Mouse (Mus musculus): ENCODE measurements around the gene Osbpl9. TPM values are rescaled to one million over a fixed set of nuclear protein-coding genes. Genes with fewer than 3 reads are reported as not detected.

The Osbpl9 gene
- total and polyA plus RNA-seq, 3 experiments: 91.6 to 102 (median 92.3) TPM

GRCm38 (mm10) chr4:109078941-109079340 is 123.1 kb downstream of the Osbpl9 start:
- peaks cover 6% of the 10 kb centered on the region for H3K4me1 ChIP-seq (ENCODE audit: control insufficient read depth, insufficient read depth, low read length)
- peaks cover 14% of the 10 kb centered on the region for H3K36me3 ChIP-seq (ENCODE audit: control insufficient read depth, insufficient read depth, low read length)
- no peaks in the 10 kb centered on the region; the same call in 1 of the 2 replicates for H3K79me2 ChIP-seq (replicated peaks; ENCODE audit: control insufficient read depth, insufficient read depth, low read length)
- no peak for DNase-seq
- H3K9ac ChIP-seq (ENCODE audit: low read depth, low read length): no peak overlapping the region
- H3K27ac ChIP-seq: no peak overlapping the region
- no peaks in the 10 kb centered on the region for H3K27me3 ChIP-seq (ENCODE audit: control insufficient read depth, insufficient read depth, low read length)
- WGBS: 91% methylated on average over 7 of the region's 7 CpGs
- no peak overlapping the region for H3K4me3 ChIP-seq
- TF ChIP-seq CTCF (IDR thresholded peaks at IDR 0.05) (no peak), EP300 (IDR thresholded peaks at IDR 0.05; ENCODE audit: insufficient read depth, low read depth, low read length) (no peak), POLR2A (IDR thresholded peaks at IDR 0.05; ENCODE audit: insufficient read depth, low read depth, low read length) (no peak)
- intact Hi-C loops (cut with DNase I): loop anchor here (5.0 kb wide), 1 partner anchor 88 kb away; no protein-coding TSS in a partner anchor

GRCm38 (mm10) chr4:109073296-109073695 is 128.8 kb downstream of the Osbpl9 start:
- WGBS: 80% methylated on average over 3 of the region's 3 CpGs
- no peak for TF ChIP-seq POLR2A (IDR thresholded peaks at IDR 0.05; ENCODE audit: insufficient read depth, low read depth, low read length)
- H3K4me1 ChIP-seq (ENCODE audit: control insufficient read depth, insufficient read depth, low read length): no peaks in the 10 kb centered on the region
- H3K27ac ChIP-seq: no peak overlapping the region
- H3K79me2 ChIP-seq (replicated peaks; ENCODE audit: control insufficient read depth, insufficient read depth, low read length): no peaks in the 10 kb centered on the region; the same call in 1 of the 2 replicates
- H3K27me3 ChIP-seq (ENCODE audit: control insufficient read depth, insufficient read depth, low read length): no peaks in the 10 kb centered on the region
- DNase-seq: no peak
- no peak overlapping the region for H3K4me3 ChIP-seq
- intact Hi-C loops (cut with DNase I): no loop called here
- peaks cover 7% of the 10 kb centered on the region for H3K36me3 ChIP-seq (ENCODE audit: control insufficient read depth, insufficient read depth, low read length)
- no peak overlapping the region for H3K9ac ChIP-seq (ENCODE audit: low read depth, low read length)

GRCm38 (mm10) chr4:109072891-109073290 is 129.2 kb downstream of the Osbpl9 start:
- peaks cover 7% of the 10 kb centered on the region for H3K36me3 ChIP-seq (ENCODE audit: control insufficient read depth, insufficient read depth, low read length)
- intact Hi-C loops (cut with DNase I): no loop called here

GRCm38 (mm10) chr4:109065714-109066113 is 136.4 kb downstream of the Osbpl9 start:
- Histone ChIP-seq H3K27me3 (ENCODE audit: control insufficient read depth, insufficient read depth, low read length) (no peaks in the 10 kb centered on the region), H3K4me1 (ENCODE audit: control insufficient read depth, insufficient read depth, low read length) (no peaks in the 10 kb centered on the region), H3K9ac (ENCODE audit: low read depth, low read length) (no peak overlapping the region), H3K36me3 (ENCODE audit: control insufficient read depth, insufficient read depth, low read length) (no peaks in the 10 kb centered on the region; the same call in 1 of the 2 replicates), H3K79me2 (replicated peaks; ENCODE audit: control insufficient read depth, insufficient read depth, low read length) (no peaks in the 10 kb centered on the region), H3K27ac (no peak overlapping the region), H3K4me3 (no peak overlapping the region)
- intact Hi-C loops (cut with DNase I): no loop called here
- 90% methylated on average over 5 of the region's 5 CpGs for WGBS
- no peak for DNase-seq
- TF ChIP-seq CTCF (IDR thresholded peaks at IDR 0.05) (no peak), EP300 (IDR thresholded peaks at IDR 0.05; ENCODE audit: insufficient read depth, low read depth, low read length) (no peak), POLR2A (IDR thresholded peaks at IDR 0.05; ENCODE audit: insufficient read depth, low read depth, low read length) (no peak)

More at GRCm38 (mm10) chr4:109072891-109073290, 129.2 kb downstream of the Osbpl9 start:
- no peaks in the 10 kb centered on the region; the same call in 1 of the 2 replicates for H3K79me2 ChIP-seq (replicated peaks; ENCODE audit: control insufficient read depth, insufficient read depth, low read length)
- TF ChIP-seq CTCF (IDR thresholded peaks at IDR 0.05): no peak
- no peak for TF ChIP-seq POLR2A (IDR thresholded peaks at IDR 0.05; ENCODE audit: insufficient read depth, low read depth, low read length)
- TF ChIP-seq EP300 (IDR thresholded peaks at IDR 0.05; ENCODE audit: insufficient read depth, low read depth, low read length): no peak
- H3K4me1 ChIP-seq (ENCODE audit: control insufficient read depth, insufficient read depth, low read length): no peaks in the 10 kb centered on the region
- H3K4me3 ChIP-seq: no peak overlapping the region
- H3K27ac ChIP-seq: no peak overlapping the region
- no peaks in the 10 kb centered on the region for H3K27me3 ChIP-seq (ENCODE audit: control insufficient read depth, insufficient read depth, low read length)
- 72% methylated on average over 6 of the region's 6 CpGs for WGBS
- no peak for DNase-seq
- no peak overlapping the region for H3K9ac ChIP-seq (ENCODE audit: low read depth, low read length)

GRCm38 (mm10) chr4:109064941-109065340 is 137.1 kb downstream of the Osbpl9 start:
- DNase-seq: no peak
- TF ChIP-seq EP300 (IDR thresholded peaks at IDR 0.05; ENCODE audit: insufficient read depth, low read depth, low read length) (no peak), CTCF (IDR thresholded peaks at IDR 0.05) (no peak), POLR2A (IDR thresholded peaks at IDR 0.05; ENCODE audit: insufficient read depth, low read depth, low read length) (no peak)
- Histone ChIP-seq H3K9ac (ENCODE audit: low read depth, low read length) (no peak overlapping the region), H3K27me3 (ENCODE audit: control insufficient read depth, insufficient read depth, low read length) (no peaks in the 10 kb centered on the region), H3K4me3 (no peak overlapping the region), H3K27ac (no peak overlapping the region), H3K4me1 (ENCODE audit: control insufficient read depth, insufficient read depth, low read length) (no peaks in the 10 kb centered on the region), H3K79me2 (replicated peaks; ENCODE audit: control insufficient read depth, insufficient read depth, low read length) (no peaks in the 10 kb centered on the region), H3K36me3 (ENCODE audit: control insufficient read depth, insufficient read depth, low read length) (no peaks in the 10 kb centered on the region; the same call in 1 of the 2 replicates)
- WGBS: 88% methylated on average over 6 of the region's 6 CpGs
- intact Hi-C loops (cut with DNase I): no loop called here

GRCm38 (mm10) chr4:109059255-109059821 is 142.7 kb downstream of the Osbpl9 start:
- H3K27ac ChIP-seq: no peak overlapping the region
- no peak overlapping the region for H3K4me3 ChIP-seq
- WGBS: 69% methylated on average over 4 of the region's 4 CpGs
- H3K9ac ChIP-seq (ENCODE audit: low read depth, low read length): no peak overlapping the region
- no peak for DNase-seq
- no peak for TF ChIP-seq POLR2A (IDR thresholded peaks at IDR 0.05; ENCODE audit: insufficient read depth, low read depth, low read length)
- no peak for TF ChIP-seq CTCF (IDR thresholded peaks at IDR 0.05)
- TF ChIP-seq EP300 (IDR thresholded peaks at IDR 0.05; ENCODE audit: insufficient read depth, low read depth, low read length): no peak
- intact Hi-C loops (cut with DNase I): loop anchor here (5.0 kb wide), 1 partner anchor 103 kb away; no protein-coding TSS in a partner anchor
- peaks cover 2% of the 10 kb centered on the region; the same call in 1 of the 2 replicates for H3K36me3 ChIP-seq (ENCODE audit: control insufficient read depth, insufficient read depth, low read length)
- no peaks in the 10 kb centered on the region for H3K79me2 ChIP-seq (replicated peaks; ENCODE audit: control insufficient read depth, insufficient read depth, low read length)
- no peaks in the 10 kb centered on the region for H3K27me3 ChIP-seq (ENCODE audit: control insufficient read depth, insufficient read depth, low read length)
- no peaks in the 10 kb centered on the region; the same call in 1 of the 2 replicates for H3K4me1 ChIP-seq (ENCODE audit: control insufficient read depth, insufficient read depth, low read length)
